Mouse (Mus musculus) cerebellum, postnatal 25 days (tissue): ENCODE data around the gene Jarid2.

Experiments used
- DNase-seq, 2 experiments: peaks; one replicate each; pipeline ENCODE4 v3.0.0; 2021; ENCODE audit warnings: mixed read lengths in 2 of 2

The Jarid2 gene

DNA sequence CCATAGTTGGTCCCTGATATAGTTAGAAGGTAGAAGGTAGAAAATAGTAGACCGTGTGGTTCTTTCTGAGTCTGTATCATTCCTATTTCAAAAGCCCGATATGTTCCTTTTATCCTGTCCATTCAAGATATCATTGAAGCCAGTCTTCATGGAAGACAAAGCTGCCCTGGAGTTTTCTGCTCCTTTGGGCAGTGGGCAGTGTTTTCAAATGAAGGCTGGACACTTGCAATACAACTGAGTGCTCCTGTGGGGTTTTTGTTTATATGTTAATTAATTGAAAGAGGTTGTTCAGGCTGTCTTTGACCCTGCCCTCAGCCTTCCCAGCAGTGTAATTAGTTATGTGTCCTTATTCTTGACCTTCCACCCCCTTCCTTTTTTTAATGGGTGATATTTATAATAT, 122.2 kb downstream of the Jarid2 start:
- no peak for DNase-seq

- no peak for DNase-seq
Observed at GRCm38 (mm10) chr13:44852024-44852423, 122.8 kb downstream of the Jarid2 start.

DNA sequence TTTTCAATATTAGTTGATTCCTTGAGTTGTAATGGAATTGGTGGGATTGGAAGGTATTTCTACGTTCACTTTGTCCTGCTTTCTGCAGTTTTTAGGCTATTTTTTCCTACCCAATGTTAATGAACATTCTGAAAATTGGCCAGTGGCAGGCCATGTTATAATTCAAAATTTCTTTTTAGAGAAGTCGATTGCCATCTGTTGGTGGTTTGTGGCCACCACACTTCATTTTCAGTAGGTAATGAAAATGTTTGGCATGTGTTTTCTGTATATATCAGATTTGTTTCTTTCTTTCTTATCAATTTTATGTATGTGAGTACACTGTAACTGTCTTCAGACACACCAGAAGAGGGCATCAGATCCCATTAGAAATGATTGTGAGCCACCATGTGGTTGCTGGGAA, 136.3 kb downstream of the Jarid2 start:
- no peak for DNase-seq

- DNase-seq: peak; percentile 59 to 71
Observed at GRCm38 (mm10) chr13:44868037-44868650, 138.9 kb downstream of the Jarid2 start.

DNA sequence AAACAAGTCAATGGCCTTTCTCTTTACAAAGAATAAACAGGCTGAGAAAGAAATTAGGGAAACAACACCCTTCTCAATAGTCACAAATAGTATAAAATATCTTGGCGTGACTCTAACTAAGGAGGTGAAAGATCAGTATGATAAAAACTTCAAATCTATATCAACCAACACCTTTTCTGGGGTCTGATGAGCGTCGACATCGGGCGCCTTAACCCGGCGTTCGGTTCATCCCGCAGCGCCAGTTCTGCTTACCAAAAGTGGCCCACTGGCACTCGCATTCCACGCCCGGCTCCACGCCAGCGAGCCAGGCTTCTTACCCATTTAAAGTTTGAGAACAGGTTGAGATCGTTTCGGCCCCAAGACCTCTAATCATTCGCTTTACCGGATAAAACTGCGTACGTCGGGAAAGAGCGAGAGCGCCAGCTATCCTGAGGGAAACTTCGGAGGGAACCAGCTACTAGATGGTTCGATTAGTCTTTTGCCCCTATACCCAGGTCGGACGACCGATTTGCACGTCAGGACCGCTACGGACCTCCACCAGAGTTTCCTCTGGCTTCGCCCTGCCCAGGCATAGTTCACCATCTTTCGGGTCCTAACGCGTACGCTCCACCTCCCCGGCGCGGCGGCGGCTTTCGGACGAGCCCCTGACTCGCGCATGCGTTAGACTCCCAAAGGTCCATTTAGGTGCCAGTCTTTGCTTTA, 140.3 kb downstream of the Jarid2 start:
- DNase-seq: peak; percentile 97 to 99

DNA sequence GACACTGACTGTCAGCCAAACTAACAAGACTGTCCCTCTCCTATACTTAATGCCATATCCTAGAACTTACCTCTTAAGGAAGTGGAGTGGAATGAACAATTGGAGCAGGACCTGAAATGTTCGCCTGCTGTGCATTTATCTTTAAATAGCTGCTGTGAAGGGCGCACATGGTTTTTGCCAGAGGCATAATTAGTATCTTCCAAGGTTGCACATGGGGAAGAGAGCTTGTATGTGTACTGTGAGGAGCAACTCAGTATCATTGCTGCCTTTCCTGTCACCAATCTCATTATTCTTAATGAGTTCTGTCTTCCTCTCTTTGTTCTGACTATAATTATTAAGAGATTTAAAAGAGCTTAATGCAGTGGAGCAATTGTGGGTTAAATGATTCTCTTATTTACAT, 147.5 kb downstream of the Jarid2 start:
- DNase-seq: no peak

- DNase-seq: no peak
Observed at GRCm38 (mm10) chr13:44881001-44881400, 151.7 kb downstream of the Jarid2 start.

GRCm38 (mm10) chr13:44886221-44886620, 156.9 kb downstream of the Jarid2 start:
- peak; percentile 74 to 84 for DNase-seq

DNA sequence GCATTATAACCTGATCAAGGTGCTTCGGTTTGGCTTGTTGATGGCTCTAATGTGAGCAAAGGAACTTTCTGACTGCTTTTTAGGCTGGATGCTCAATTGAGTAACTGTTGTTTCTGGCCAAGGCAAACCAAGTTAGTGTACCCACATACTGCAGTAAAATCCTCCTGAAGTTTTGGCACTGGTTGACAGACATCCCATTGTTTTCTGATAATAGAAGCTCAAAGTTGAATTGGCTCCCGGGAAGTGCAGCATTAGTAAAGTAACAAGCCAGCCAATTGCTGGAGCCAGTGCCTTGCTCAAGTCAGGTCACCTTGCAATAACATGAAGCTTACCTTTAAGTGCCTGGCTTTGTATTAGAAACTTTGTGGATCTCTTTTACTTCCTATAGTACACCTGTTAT, 161.3 kb downstream of the Jarid2 start:
- DNase-seq: no peak

- DNase-seq: no peak
Observed at GRCm38 (mm10) chr13:44891813-44892730, 162.8 kb downstream of the Jarid2 start.

DNA sequence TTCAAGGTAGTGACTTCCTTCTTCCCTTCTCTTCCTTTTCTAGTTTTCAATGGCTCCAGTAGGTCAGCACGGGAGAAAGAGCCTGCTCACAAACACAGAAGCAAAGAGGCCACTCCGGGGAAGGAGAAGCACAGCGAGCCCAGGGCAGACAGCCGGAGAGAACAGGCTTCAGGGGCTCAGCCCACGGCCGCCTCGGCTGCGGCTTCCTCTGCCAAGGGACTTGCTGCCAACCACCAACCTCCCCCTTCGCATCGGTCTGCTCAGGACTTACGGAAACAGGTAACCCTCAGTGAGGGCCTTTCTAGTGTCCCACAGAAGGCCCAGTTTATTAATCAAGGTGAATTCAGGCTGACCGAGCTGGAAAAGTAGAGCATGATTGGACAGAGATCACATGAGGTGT, 166.9 kb downstream of the Jarid2 start:
- peak; percentile 61 to 67 for DNase-seq

GRCm38 (mm10) chr13:44902299-44902698, 173.0 kb downstream of the Jarid2 start:
- peak; percentile 37 to 54 for DNase-seq

- DNase-seq: peak in 1 of 2 experiments; percentile 3
Observed at GRCm38 (mm10) chr13:44903416-44903815, 174.1 kb downstream of the Jarid2 start.

DNA sequence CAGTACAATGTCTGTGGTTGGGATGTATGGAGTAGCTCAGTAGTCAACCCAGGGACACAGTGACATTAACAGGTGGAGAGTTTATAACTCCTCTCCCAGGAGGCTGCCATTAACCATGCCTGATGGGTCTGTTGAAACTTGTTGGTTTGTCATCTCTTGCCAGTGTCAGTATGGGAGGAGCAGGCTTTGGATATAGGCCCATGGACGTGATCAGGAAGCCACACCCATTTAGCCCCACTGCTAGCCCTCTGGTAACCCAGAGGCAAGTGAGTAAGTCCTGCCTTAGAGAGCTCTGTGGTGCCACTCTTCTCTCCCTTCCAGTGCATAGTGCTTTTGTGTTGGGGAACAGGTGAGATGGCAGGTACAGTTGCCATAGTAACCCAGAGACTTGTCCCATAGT, 175.0 kb downstream of the Jarid2 start:
- DNase-seq: peak in 1 of 2 experiments; percentile 5

DNA sequence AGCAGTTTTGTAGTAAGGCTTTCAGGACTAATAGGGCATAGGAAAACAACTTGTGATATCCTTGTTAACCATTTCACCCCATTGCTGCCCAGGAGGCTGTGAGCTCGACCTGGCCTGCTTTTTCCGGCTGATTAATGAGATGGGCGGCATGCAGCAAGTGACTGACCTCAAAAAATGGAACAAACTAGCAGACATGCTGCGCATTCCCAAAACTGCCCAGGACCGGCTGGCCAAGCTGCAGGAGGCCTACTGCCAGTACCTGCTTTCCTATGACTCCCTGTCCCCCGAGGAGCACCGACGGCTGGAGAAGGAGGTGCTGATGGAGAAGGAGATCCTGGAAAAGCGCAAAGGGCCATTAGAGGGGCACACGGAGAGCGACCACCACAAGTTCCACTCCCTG, 176.9 kb downstream of the Jarid2 start:
- DNase-seq: peak; percentile 81 to 83

- DNase-seq: peak; percentile 84 to 89
Observed at GRCm38 (mm10) chr13:44907702-44908101, 178.4 kb downstream of the Jarid2 start.

GRCm38 (mm10) chr13:44908790-44909189, 179.5 kb downstream of the Jarid2 start:
- DNase-seq: no peak

- peak; percentile 75 to 84 for DNase-seq
Observed at GRCm38 (mm10) chr13:44912851-44913250, 183.6 kb downstream of the Jarid2 start.

- DNase-seq: peak; percentile 45 to 63
Observed at GRCm38 (mm10) chr13:44913560-44913959, 184.3 kb downstream of the Jarid2 start.

- DNase-seq: no peak
Observed at GRCm38 (mm10) chr13:44915382-44915781, 186.1 kb downstream of the Jarid2 start.

- peak in 1 of 2 experiments; percentile 16 for DNase-seq
Observed at GRCm38 (mm10) chr13:44915945-44916344, 186.7 kb downstream of the Jarid2 start.

DNA sequence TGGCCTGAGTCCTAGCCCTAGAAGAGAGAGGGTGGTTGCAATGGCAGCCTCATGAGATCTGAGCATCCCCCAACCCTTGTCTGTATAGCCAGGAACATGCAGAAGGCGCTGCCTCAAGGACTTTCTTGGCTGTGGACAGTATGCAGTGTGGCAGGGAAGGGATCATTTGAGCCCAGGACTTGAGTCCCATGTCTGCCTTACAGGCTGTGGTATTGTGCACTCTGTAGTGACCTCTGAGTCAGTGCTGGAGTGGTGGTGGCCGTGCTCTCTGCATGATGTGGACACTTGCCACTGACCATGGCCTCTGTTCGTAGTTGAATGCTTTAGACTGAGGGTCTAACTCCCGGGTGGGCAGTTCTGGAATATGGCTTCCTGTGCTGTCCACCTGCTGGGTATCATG, 187.9 kb downstream of the Jarid2 start:
- peak in 1 of 2 experiments; percentile 12 for DNase-seq

GRCm38 (mm10) chr13:44918269-44918668, 189.0 kb downstream of the Jarid2 start:
- DNase-seq: peak in 1 of 2 experiments; percentile 7
